In genomic region chr19:55100227-55101140, GRCm38 (mm10) we compare ENCODE assay signal across 9 mouse cellular contexts. TPM values are rescaled to one million over a fixed set of nuclear protein-coding genes. Genes with fewer than 3 reads are reported as not detected.
DNase-seq lines count a peak whose midpoint lies in the region; ATAC-seq and TF ChIP-seq lines count a peak whose summit lies in the region.
"Had no signal": no experiment of that assay in that cellular context is flagged by ENCODE, and none has a peak within 500 bp of the region (broad histone marks: within the 10 kb centered on the region; RNA-seq: fewer than 3 reads in every experiment).

No protein-coding gene starts in this region.

- no peaks in the 10 kb centered on the region for H3K4me1 ChIP-seq in cerebellum, adult 2 months (ENCODE audit: control insufficient read depth, insufficient read depth, low read length)
- peaks cover 20% of the 10 kb centered on the region for H3K4me1 ChIP-seq in E14TG2a.4 (replicated peaks; ENCODE audit: low read depth, low read length)
- H3K4me1 ChIP-seq in liver, postnatal 0 days (ENCODE audit: insufficient read depth), result peaks cover 21% of the 10 kb centered on the region

- no peak for DNase-seq in cerebellum, adult 2 months
- no peak for DNase-seq in cerebellum, postnatal 10 days
- DNase-seq in liver, postnatal 0 days, result no peak
- DNase-seq in T-cell, adult 2 months (ENCODE audit: low spot score), result no peak
- DNase-seq in left cerebral cortex, postnatal 4 days, result no peak
- DNase-seq: cerebellum, adult 8-10 months had no signal

- no peak for TF ChIP-seq EP300 in liver, postnatal 0 days (IDR thresholded peaks at IDR 0.05; ENCODE audit: low read depth)

- ATAC-seq in granulocyte monocyte progenitor cell, adult 5-6 weeks (replicated peaks; ENCODE audit: poor library complexity, severe bottlenecking), result 0 out of 2 replicates have a peak, but pooled peaks have one; percentile 14
- no peak for ATAC-seq in liver, postnatal 0 days
- no peak for ATAC-seq in megakaryocyte progenitor cell, adult 5-6 weeks (replicated peaks; ENCODE audit: poor library complexity)

- no peaks in the 10 kb centered on the region for H3K27me3 ChIP-seq in cerebellum, adult 2 months (ENCODE audit: control insufficient read depth, insufficient read depth, low read length)
- no peaks in the 10 kb centered on the region for H3K27me3 ChIP-seq in E14TG2a.4 (ENCODE audit: insufficient read depth, low read length)
- no peaks in the 10 kb centered on the region for H3K27me3 ChIP-seq in liver, postnatal 0 days (ENCODE audit: insufficient read depth, low read length)

- TF ChIP-seq CTCF in cerebellum, adult 2 months (IDR thresholded peaks at IDR 0.05; ENCODE audit: borderline replicate concordance, insufficient read depth, low read depth, low read length), result no peak
- TF ChIP-seq CTCF in E14TG2a.4 (conservative IDR thresholded peaks at IDR 0.05; ENCODE audit: low read length), result no peak
- TF ChIP-seq CTCF in liver, postnatal 0 days (IDR thresholded peaks at IDR 0.05; ENCODE audit: low read depth), result no peak

- WGBS in cerebellum, adult 2 months, result 66% methylated on average over 2 of the region's 2 CpGs
- 44% methylated on average over 2 of the region's 2 CpGs for WGBS in liver, postnatal 0 days (ENCODE audit: insufficient replicate concordance)

- H3K9ac ChIP-seq in liver, postnatal 0 days (replicated peaks), result peak overlapping the region; percentile 76

- peak overlapping the region; percentile 89 for H3K4me2 ChIP-seq in liver, postnatal 0 days (ENCODE audit: low read depth, low read length)

- H3K36me3 ChIP-seq in E14TG2a.4 (ENCODE audit: insufficient read depth, low read length), result peaks cover 8% of the 10 kb centered on the region
- no peaks in the 10 kb centered on the region for H3K36me3 ChIP-seq in liver, postnatal 0 days (replicated peaks; ENCODE audit: insufficient read depth, low read length)

- H3K4me3 ChIP-seq in cerebellum, adult 2 months (replicated peaks; ENCODE audit: insufficient read depth, low read depth, low read length), result peak overlapping the region; percentile 84
- peak overlapping the region; percentile 98 for H3K4me3 ChIP-seq in E14TG2a.4 (replicated peaks; ENCODE audit: low read length)
- H3K4me3 ChIP-seq in liver, postnatal 0 days (ENCODE audit: low read depth, low read length), result peak overlapping the region; percentile 81

- no peak for TF ChIP-seq POLR2A in cerebellum, adult 2 months (IDR thresholded peaks at IDR 0.05; ENCODE audit: borderline replicate concordance, insufficient read depth, low read length)

- peak overlapping the region; percentile 82; the same call in 1 of the 2 replicates for H3K27ac ChIP-seq in cerebellum, adult 2 months (ENCODE audit: insufficient read depth, low read length)
- peak overlapping the region; percentile 87; the same call in 1 of the 2 replicates for H3K27ac ChIP-seq in liver, postnatal 0 days (ENCODE audit: low read depth)

- intact Hi-C loops in left cerebral cortex, postnatal 4 days (cut with DNase I), result no loop called here

- H3K9me3 ChIP-seq in E14TG2a.4 (ENCODE audit: low read length), result no peaks in the 10 kb centered on the region
- H3K9me3 ChIP-seq in liver, postnatal 0 days (ENCODE audit: low read length), result no peaks in the 10 kb centered on the region

RNA-seq across cellular contexts. Expression of gene Gpam, which starts 26.6 kb away (rescaled TPM):
- polyA plus RNA-seq in cerebellum, adult 2 months (2012; rRNA removed), result 38.4 and 41.9 TPM in 2 replicates
- 7.7 and 11.0 TPM in 2 replicates for total RNA-seq in granulocyte monocyte progenitor cell, adult 5-6 weeks (2014; fragmentation: Nextera tagmentation)
- total RNA-seq in granulocyte monocyte progenitor cell, adult 5-6 weeks (2017), result 9.0 and 10.7 TPM in 2 replicates
- polyA plus RNA-seq in liver, postnatal 0 days (2015; fragmentation: Nextera tagmentation; extraction: Ambion mirVana), result 19.8 and 24.2 TPM in 2 replicates
- 6.6 and 7.9 TPM in 2 replicates for total RNA-seq in megakaryocyte progenitor cell, adult 5-6 weeks (2015)
- 12.5 and 14.2 TPM in 2 replicates for total RNA-seq in megakaryocyte progenitor cell, adult 5-6 weeks (2017)
- 10 to 100 TPM; 47.3 to 47.5 TPM for total RNA-seq in left cerebral cortex, postnatal 4 days (2021)
